Mouse (Mus musculus): ENCODE results near the gene Prtn3.

Gene Prtn3

DNA sequence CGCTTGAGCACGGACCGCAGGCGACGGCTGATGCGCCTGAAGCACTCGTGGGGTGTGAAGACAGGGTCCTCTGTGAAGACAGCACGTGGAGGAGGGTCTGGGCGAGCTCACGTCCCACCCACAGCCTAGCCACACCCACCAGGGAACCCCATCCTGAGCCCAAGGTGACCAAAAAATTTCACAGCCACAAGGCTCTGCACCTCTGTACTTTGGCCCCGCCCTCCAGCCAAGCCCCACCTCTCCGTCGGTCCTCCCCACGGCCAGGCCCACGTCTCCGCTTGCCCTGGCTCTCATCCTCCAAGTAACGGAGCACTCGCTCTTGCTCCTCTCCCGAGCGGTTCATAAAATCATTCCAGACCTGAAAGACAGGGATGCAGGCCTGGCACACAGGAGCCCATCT, 38.1 kb downstream of the Prtn3 start:
- no peak for DNase-seq

GRCm38 (mm10) chr10:79914131-79914947, 40.1 kb downstream of the Prtn3 start:
- no peak for DNase-seq

GRCm38 (mm10) chr10:79914948-79915596, 40.8 kb downstream of the Prtn3 start:
- no peak for DNase-seq

DNA sequence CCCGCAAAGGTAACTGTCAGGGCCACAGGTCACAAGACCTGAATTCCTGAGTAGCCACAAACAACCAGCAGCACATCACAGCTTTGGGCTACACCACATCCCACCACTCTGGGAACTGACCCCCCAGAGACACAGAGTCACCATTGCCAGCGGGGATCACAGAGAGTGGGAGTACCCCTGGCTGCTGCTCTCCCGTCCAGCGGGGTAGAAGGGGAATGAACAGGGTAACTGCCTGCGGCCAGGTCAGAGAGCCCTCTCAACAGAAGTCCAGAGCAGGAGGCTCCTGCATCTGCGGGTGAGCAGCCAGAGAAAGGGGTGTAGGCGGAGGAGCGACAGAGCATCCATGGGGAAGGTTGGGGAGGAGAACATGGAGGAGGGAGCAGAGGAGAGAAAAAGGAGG, 41.8 kb downstream of the Prtn3 start:
- DNase-seq = no peak

DNA sequence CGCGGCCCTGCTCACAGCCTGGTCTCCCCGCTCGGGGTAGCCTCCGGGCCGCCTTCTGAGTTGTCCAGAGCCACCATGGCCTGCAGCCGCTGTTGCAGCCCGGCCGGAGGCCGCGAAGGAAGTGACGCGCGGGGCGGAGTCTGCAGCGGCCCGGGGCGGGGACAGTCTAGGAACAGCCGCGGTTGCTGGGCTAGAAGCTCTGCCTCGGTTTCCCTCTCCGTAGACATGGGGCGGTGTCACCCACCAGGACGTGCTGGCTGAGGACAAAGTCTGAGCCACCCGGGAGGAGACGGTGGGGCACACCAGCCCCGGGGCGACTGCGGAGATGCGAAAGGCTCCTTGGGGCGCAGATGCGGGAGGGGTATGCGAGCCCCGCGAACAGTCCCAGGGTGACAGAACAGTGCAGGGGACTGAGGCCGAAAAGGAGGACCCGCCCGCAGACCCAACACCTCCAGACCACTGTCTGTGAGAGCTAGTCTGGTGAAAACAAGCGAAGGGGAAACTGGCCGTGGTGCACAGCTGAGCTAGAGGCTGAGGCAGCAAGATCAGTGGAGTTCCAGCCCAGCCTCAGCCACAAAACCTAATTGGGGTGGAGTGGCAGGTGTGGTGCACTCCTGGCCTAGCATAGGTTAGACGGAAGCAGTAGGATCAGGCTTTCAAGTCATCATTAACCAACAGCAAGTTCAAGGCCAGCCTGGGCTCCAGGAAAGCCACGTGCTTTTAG, 42.7 kb downstream of the Prtn3 start, which contains the start of gene Kiss1r:
TSS of gene Kiss1r (plus strand) at position 164 of the 724 bp plus-strand sequence.
- DNase-seq = peak; percentile 91

DNA sequence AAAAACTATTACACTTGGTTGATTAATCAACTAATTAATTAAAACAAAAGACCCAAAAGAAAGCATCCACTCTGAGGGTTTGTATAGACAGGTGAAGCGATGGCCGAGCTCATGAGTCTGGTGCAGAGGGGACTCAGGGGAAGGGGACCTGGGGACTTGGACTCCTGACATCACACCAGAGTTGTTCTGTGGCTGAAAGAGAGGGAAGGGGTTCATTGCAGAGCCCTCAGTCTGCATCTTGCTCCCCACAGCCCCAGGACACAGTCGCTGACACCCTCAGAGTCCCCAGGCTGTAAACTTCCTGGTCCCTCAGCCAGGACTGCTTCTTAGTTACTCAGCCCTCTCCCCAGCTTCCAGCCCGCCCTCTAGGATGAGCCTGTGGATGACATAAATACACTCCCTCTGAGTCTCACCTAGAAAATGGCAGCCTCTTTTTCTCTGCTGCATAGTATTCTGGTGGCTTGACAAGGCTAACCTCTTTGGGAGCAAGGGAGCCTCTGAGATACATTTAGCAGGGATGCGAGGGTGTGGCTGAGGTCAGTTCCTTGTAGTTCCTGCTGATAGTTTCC, 43.3 kb downstream of the Prtn3 start:
- DNase-seq = no peak

- peak; percentile 52 for DNase-seq
Observed at GRCm38 (mm10) chr10:79918231-79919078, 44.2 kb downstream of the Prtn3 start.

DNA sequence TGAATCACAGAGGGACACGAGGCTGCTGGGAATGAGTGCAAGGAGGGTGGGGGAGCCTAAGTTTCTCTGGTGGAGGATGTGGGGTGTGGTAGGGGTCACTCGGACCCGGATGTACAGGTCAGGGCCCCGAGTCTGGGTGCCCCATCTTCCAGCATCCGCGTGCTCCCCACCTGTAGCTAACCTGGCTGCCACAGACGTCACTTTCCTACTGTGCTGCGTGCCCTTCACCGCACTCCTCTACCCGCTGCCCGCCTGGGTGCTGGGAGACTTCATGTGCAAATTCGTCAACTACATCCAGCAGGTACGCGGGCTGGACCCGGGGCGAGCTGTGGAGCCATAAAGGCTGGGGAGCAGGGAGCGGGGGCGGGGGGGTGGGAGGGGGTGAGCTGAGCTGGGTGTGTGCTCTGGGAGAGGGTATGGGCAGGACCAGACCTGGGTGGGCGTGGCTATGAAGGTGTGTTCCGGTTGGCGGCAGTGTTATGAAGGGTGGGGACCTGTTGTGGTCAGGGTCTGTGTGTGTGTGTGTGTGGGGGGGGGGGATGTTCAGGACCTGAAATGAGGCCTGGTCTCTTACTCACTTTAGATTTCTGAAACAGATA, 45.1 kb downstream of the Prtn3 start:
- DNase-seq = no peak

- DNase-seq = no peak
Observed at GRCm38 (mm10) chr10:79920056-79920890, 46.0 kb downstream of the Prtn3 start.

DNA sequence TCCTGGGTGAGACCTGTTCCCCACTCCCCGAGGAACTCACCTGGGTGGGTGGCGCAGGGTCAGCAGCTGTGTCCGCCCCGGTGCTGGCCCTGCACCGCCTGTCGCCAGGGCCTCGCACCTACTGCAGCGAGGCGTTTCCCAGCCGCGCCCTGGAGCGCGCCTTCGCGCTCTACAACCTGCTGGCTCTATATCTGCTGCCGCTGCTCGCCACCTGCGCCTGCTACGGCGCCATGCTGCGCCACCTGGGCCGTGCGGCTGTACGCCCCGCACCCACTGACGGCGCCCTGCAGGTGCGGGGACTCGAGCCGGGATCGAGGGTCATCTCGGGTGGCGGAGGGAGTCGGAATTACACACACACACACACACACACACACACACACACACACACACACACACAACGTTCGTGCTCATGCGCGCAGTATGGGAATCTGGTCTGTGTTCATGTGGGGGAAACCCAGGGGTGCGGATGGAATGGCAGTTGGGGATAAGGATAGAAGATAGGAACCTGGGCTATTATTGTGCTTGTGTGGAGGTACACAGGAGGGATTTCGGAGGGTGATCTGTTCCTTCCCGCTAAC, 46.8 kb downstream of the Prtn3 start, which contains the start of gene R3hdm4:
TSS of gene R3hdm4 (minus strand) at position 251 of the 578 bp plus-strand sequence.
- no peak for DNase-seq

DNA sequence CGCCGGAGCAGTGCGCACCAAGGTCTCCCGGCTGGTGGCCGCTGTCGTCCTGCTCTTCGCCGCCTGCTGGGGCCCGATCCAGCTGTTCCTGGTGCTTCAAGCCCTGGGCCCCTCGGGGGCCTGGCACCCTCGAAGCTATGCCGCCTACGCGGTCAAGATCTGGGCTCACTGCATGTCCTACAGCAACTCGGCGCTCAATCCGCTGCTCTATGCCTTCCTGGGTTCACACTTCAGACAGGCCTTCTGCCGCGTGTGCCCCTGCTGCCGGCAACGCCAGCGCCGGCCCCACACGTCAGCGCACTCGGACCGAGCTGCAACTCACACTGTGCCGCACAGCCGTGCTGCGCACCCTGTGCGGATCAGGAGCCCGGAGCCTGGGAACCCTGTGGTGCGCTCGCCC, 47.3 kb downstream of the Prtn3 start:
- DNase-seq = no peak

GRCm38 (mm10) chr10:79924998-79925784, 50.9 kb downstream of the Prtn3 start:
- DNase-seq = peak; percentile 96

- no peak for DNase-seq
Observed at GRCm38 (mm10) chr10:79925785-79926490, 51.7 kb downstream of the Prtn3 start.

- peak; percentile 90 for DNase-seq
Observed at GRCm38 (mm10) chr10:79926491-79927323, 52.4 kb downstream of the Prtn3 start, which contains the start of gene Arid3a. Gene Arid3a (plus strand): TSS chr10:79927043.

DNA sequence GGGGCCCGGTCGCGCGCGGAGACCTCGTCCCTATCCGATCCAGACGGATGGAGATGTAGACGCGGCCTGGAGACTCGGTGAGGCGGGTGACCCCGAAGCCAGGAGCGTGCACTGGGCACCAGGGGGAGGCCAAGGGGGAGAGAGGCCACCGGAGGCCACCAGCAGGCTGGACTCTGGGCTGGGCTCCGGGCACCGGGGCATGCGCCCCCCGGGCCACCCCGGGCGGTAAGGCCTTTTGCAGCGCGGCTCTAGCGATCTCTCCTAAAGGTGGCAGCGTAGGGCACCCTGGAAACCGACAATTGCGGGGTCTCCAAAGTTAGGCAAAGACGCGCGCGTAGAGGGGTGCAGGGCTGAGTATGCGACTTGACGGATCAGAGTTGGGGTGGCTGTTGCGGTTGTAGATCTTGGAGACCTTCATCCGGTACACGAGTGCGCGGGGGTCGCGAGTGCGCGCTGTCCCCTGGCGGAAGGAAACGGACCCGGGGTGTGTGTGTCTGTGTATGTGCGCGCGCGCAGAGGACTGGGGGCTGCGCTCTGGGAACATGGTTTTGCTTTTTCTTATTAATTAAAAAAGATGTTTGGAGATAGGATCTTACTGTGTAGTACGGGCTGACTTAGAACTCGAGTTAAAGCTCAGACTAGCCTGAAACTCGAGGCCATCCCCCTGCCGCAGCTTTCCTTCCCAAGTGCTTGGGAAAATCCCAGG, 53.2 kb downstream of the Prtn3 start:
- peak; percentile 61 for DNase-seq

- DNase-seq = peak; percentile 53
Observed at GRCm38 (mm10) chr10:79928030-79928694, 53.9 kb downstream of the Prtn3 start.

Data from lung, postnatal 14 days (tissue).